17 mouse cellular contexts compared by ENCODE assay signal in genomic region chr8:120464585-120464937, GRCm38 (mm10).
A peak's percentile ranks its signal among the peaks of the same experiment; 100 is the strongest.
DNase-seq lines count a peak whose midpoint lies in the region; ATAC-seq and TF ChIP-seq lines count a peak whose summit lies in the region.
"Had no signal": no experiment of that assay in that cellular context is flagged by ENCODE, and none has a peak within 500 bp of the region (broad histone marks: within the 10 kb centered on the region; RNA-seq: fewer than 3 reads in every experiment).

No protein-coding gene starts in this region.

- no peak overlapping the region for H3K9ac ChIP-seq in heart, embryonic 16.5 days (ENCODE audit: low read length)
- H3K9ac ChIP-seq in lung, embryonic 16.5 days (ENCODE audit: low read length), result no peak overlapping the region
- no peak overlapping the region for H3K9ac ChIP-seq in lung, postnatal 0 days (replicated peaks; ENCODE audit: low read depth)
- no peak overlapping the region for H3K9ac ChIP-seq in embryonic facial prominence, embryonic 15.5 days
- H3K9ac ChIP-seq: hindbrain, embryonic 12.5 days; liver, embryonic 13.5 days; neural tube, embryonic 12.5 days had no signal

- no peak for ATAC-seq in heart, embryonic 16.5 days (replicated peaks; ENCODE audit: extremely low read depth, insufficient read depth, low FRiP score)
- ATAC-seq in lung, embryonic 16.5 days (ENCODE audit: low read depth), result no peak
- ATAC-seq in lung, postnatal 0 days, result no peak
- no peak for ATAC-seq in embryonic facial prominence, embryonic 15.5 days (ENCODE audit: insufficient number of reproducible peaks, low FRiP score, low TSS enrichment, low read depth)

- DNase-seq in embryo, embryonic 10 days (ENCODE audit: low spot score), result peak; percentile 45
- no peak for DNase-seq in embryo, embryonic 9.5 days (ENCODE audit: extremely low spot score)
- DNase-seq in heart, postnatal 36 days, result no peak
- DNase-seq in lung, postnatal 0 days (ENCODE audit: low spot score), result no peak
- no peak for DNase-seq in layer of hippocampus, adult 11-12 months (ENCODE audit: low spot score)
- DNase-seq: adrenal gland, postnatal 25 days; cerebellum, postnatal 10 days; gastrocnemius, postnatal 36 days; kidney, adult 11 months; kidney, postnatal 14 days; liver, embryonic 13.5 days; right cerebral cortex, postnatal 25 days had no signal

- peaks cover 53% of the 10 kb centered on the region for H3K4me1 ChIP-seq in heart, embryonic 16.5 days (ENCODE audit: control insufficient read depth, insufficient read depth, low read length)
- H3K4me1 ChIP-seq in lung, embryonic 16.5 days (replicated peaks; ENCODE audit: control insufficient read depth, insufficient read depth, low read length), result peaks cover 59% of the 10 kb centered on the region
- H3K4me1 ChIP-seq in lung, postnatal 0 days (ENCODE audit: insufficient read depth, low read depth, low read length), result peaks cover 24% of the 10 kb centered on the region; the same call in 1 of the 2 replicates
- peaks cover 62% of the 10 kb centered on the region for H3K4me1 ChIP-seq in embryonic facial prominence, embryonic 15.5 days

- no peak for TF ChIP-seq EP300 in lung, postnatal 0 days (IDR thresholded peaks at IDR 0.05)

- no peaks in the 10 kb centered on the region for H3K9me3 ChIP-seq in heart, embryonic 16.5 days (replicated peaks; ENCODE audit: control insufficient read depth, low read length)
- H3K9me3 ChIP-seq in lung, embryonic 16.5 days (ENCODE audit: control insufficient read depth, low read length), result no peaks in the 10 kb centered on the region
- H3K9me3 ChIP-seq in lung, postnatal 0 days (ENCODE audit: low read length), result no peaks in the 10 kb centered on the region
- H3K9me3 ChIP-seq in embryonic facial prominence, embryonic 15.5 days (replicated peaks), result no peaks in the 10 kb centered on the region
- H3K9me3 ChIP-seq: hindbrain, embryonic 12.5 days; liver, embryonic 13.5 days had no signal

- WGBS in heart, embryonic 16.5 days, result 49% methylated on average over 4 of the region's 4 CpGs
- WGBS in lung, embryonic 16.5 days, result 48% methylated on average over 4 of the region's 4 CpGs
- WGBS in lung, postnatal 0 days, result 68% methylated on average over 4 of the region's 4 CpGs
- WGBS in embryonic facial prominence, embryonic 15.5 days, result 62% methylated on average over 4 of the region's 4 CpGs

- H3K27me3 ChIP-seq in heart, embryonic 16.5 days (ENCODE audit: control insufficient read depth, insufficient read depth, low read length), result no peaks in the 10 kb centered on the region
- H3K27me3 ChIP-seq in lung, embryonic 16.5 days (ENCODE audit: control insufficient read depth, insufficient read depth, low read depth, low read length), result no peaks in the 10 kb centered on the region
- H3K27me3 ChIP-seq in lung, postnatal 0 days (replicated peaks; ENCODE audit: insufficient read depth, low read length), result no peaks in the 10 kb centered on the region
- no peaks in the 10 kb centered on the region for H3K27me3 ChIP-seq in embryonic facial prominence, embryonic 15.5 days
- H3K27me3 ChIP-seq: neural tube, embryonic 12.5 days had no signal

- intact Hi-C loops in heart, postnatal 36 days (cut with DNase I), result no loop called here

- no peak overlapping the region for H3K4me2 ChIP-seq in heart, embryonic 16.5 days (ENCODE audit: low read depth, low read length)
- no peak overlapping the region for H3K4me2 ChIP-seq in lung, embryonic 16.5 days (ENCODE audit: low read depth, low read length)
- H3K4me2 ChIP-seq in lung, postnatal 0 days (replicated peaks; ENCODE audit: low read depth, low read length), result no peak overlapping the region
- H3K4me2 ChIP-seq in embryonic facial prominence, embryonic 15.5 days (replicated peaks), result no peak overlapping the region
- H3K4me2 ChIP-seq: hindbrain, embryonic 12.5 days; liver, embryonic 13.5 days; neural tube, embryonic 12.5 days had no signal

- H3K4me3 ChIP-seq in heart, embryonic 16.5 days (ENCODE audit: low read length), result no peak overlapping the region
- H3K4me3 ChIP-seq in lung, embryonic 16.5 days (ENCODE audit: low read length), result no peak overlapping the region
- no peak overlapping the region for H3K4me3 ChIP-seq in lung, postnatal 0 days (ENCODE audit: low read depth, low read length)
- no peak overlapping the region for H3K4me3 ChIP-seq in embryonic facial prominence, embryonic 15.5 days (replicated peaks)
- H3K4me3 ChIP-seq: hindbrain, embryonic 12.5 days; liver, embryonic 13.5 days; neural tube, embryonic 12.5 days had no signal

- TF ChIP-seq CTCF in lung, postnatal 0 days (IDR thresholded peaks at IDR 0.05), result no peak

- peak overlapping the region; percentile 41; the same call in 1 of the 2 replicates for H3K27ac ChIP-seq in heart, embryonic 16.5 days (ENCODE audit: low read length)
- 0 out of 2 replicates have a peak overlapping the region, but pooled peaks have one; percentile 60 for H3K27ac ChIP-seq in lung, embryonic 16.5 days (ENCODE audit: low read length)
- H3K27ac ChIP-seq in lung, postnatal 0 days (ENCODE audit: low read length), result no peak overlapping the region
- H3K27ac ChIP-seq in embryonic facial prominence, embryonic 15.5 days (replicated peaks), result 0 out of 2 replicates have a peak overlapping the region, but pooled peaks have one; percentile 28
- H3K27ac ChIP-seq: hindbrain, embryonic 12.5 days; liver, embryonic 13.5 days; neural tube, embryonic 12.5 days had no signal

- H3K36me3 ChIP-seq in heart, embryonic 16.5 days (ENCODE audit: control insufficient read depth, insufficient read depth), result no peaks in the 10 kb centered on the region
- H3K36me3 ChIP-seq in lung, embryonic 16.5 days (ENCODE audit: control insufficient read depth, insufficient read depth, low read length), result no peaks in the 10 kb centered on the region
- H3K36me3 ChIP-seq in lung, postnatal 0 days (ENCODE audit: insufficient read depth, low read length), result no peaks in the 10 kb centered on the region
- H3K36me3 ChIP-seq in embryonic facial prominence, embryonic 15.5 days, result no peaks in the 10 kb centered on the region
- H3K36me3 ChIP-seq: hindbrain, embryonic 12.5 days; liver, embryonic 13.5 days; neural tube, embryonic 12.5 days had no signal
